Mouse (Mus musculus) CH12.LX (cell line): ENCODE data around the gene Srsf10. TPM values are rescaled to one million over a fixed set of nuclear protein-coding genes. Genes with fewer than 3 reads are reported as not detected.

Experiments
- DNase-seq: peaks from one replicate; pipeline ENCODE4 v3.0.0-alpha.2; 2013; ENCODE audit errors: extremely low read depth
- H3K27ac ChIP-seq: 2 replicates; pipeline ENCODE4 v1.5.1; 2012; ENCODE audit warnings: low read depth, mild to moderate bottlenecking, control low read depth, moderate library complexity; ENCODE audit not compliant: insufficient read depth
- H3K27me3 ChIP-seq: replicated peaks from 2 replicates; pipeline ENCODE3; 2012; ENCODE audit warnings: inconsistent platforms
- H3K36me3 ChIP-seq, 2 experiments: replicated peaks in 1 of 2; 2 replicates each; pipeline versions ENCODE3 to v1.6.1; 2012; ENCODE audit warnings: inconsistent platforms in 1 of 2, low read length in 1 of 2, mild to moderate bottlenecking in 1 of 2, mixed read lengths in 1 of 2, moderate library complexity in 1 of 2; ENCODE audit not compliant: control insufficient read depth in 1 of 2, insufficient read depth in 1 of 2
- H3K4me1 ChIP-seq, 2 experiments: 2 replicates each; pipeline ENCODE4 v1.6.1; 2012; ENCODE audit warnings: inconsistent platforms in 1 of 2, moderate library complexity in 1 of 2; ENCODE audit not compliant: insufficient read depth in 2 of 2, control insufficient read depth in 1 of 2
- H3K4me2 ChIP-seq: 2 replicates; pipeline ENCODE4 v1.6.1; 2012; ENCODE audit warnings: low read depth, mild to moderate bottlenecking, control low read depth; ENCODE audit not compliant: poor library complexity, insufficient read depth, severe bottlenecking
- H3K4me3 ChIP-seq, 3 experiments: fragments of 150-350 bp in 1 of 3; sonication (generic) in 1 of 3; replicated peaks in 1 of 3; 2 replicates each; pipeline versions ENCODE3 to v1.5.1; 2011 to 2012; ENCODE audit warnings: low read depth in 2 of 3, low read length in 2 of 3, mild to moderate bottlenecking in 2 of 3, moderate library complexity in 2 of 3, control low read depth in 1 of 3, improper control_type of control experiment in 1 of 3, inconsistent platforms in 1 of 3, mixed read lengths in 1 of 3; ENCODE audit not compliant: poor library complexity in 1 of 3
- H3K79me2 ChIP-seq: replicated peaks from 2 replicates; pipeline ENCODE4 v1.6.1; 2012; ENCODE audit warnings: mild to moderate bottlenecking, moderate library complexity; ENCODE audit not compliant: control insufficient read depth, poor library complexity, insufficient read depth, severe bottlenecking; ENCODE audit errors: extremely low read depth
- H3K9ac ChIP-seq: 2 replicates; pipeline ENCODE4 v1.6.1; 2012; ENCODE audit warnings: low read depth, mild to moderate bottlenecking, control low read depth, moderate library complexity; ENCODE audit not compliant: insufficient read depth
- H3K9me3 ChIP-seq: replicated peaks from 2 replicates; pipeline ENCODE3; 2012; ENCODE audit warnings: low read length, inconsistent platforms, mixed read lengths
- BHLHE40 ChIP-seq: IDR thresholded peaks from 2 replicates; pipeline ENCODE4 v1.6.1; 2011; ENCODE audit warnings: mild to moderate bottlenecking, low read depth, low read length, improper control_type of control experiment
- JUN ChIP-seq: IDR thresholded peaks from 2 replicates; pipeline ENCODE4 v1.6.1; 2011; ENCODE audit warnings: low read depth, mild to moderate bottlenecking, low read length, improper control_type of control experiment, moderate library complexity; ENCODE audit not compliant: insufficient read depth
- KAT2A ChIP-seq: IDR thresholded peaks from 2 replicates; pipeline ENCODE4 v1.6.1; 2012; ENCODE audit warnings: low read length, improper control_type of control experiment, inconsistent platforms; ENCODE audit not compliant: insufficient replicate concordance
- MAX ChIP-seq: IDR thresholded peaks from 2 replicates; pipeline ENCODE4 v1.6.1; 2011; ENCODE audit warnings: low read length, improper control_type of control experiment
- MAZ ChIP-seq: IDR thresholded peaks from 2 replicates; pipeline ENCODE4 v1.6.1; 2012; ENCODE audit warnings: low read depth, mild to moderate bottlenecking, inconsistent platforms, low read length, improper control_type of control experiment, moderate library complexity
- MYC ChIP-seq: IDR thresholded peaks from 2 replicates; pipeline ENCODE4 v1.6.1; 2011; ENCODE audit warnings: low read depth, mild to moderate bottlenecking, improper control_type of control experiment, low read length
- POLR2A ChIP-seq: IDR thresholded peaks from 2 replicates; pipeline ENCODE4 v1.6.1; 2011; ENCODE audit warnings: low read depth, mild to moderate bottlenecking, improper control_type of control experiment, low read length
- POLR2AphosphoS2 ChIP-seq: IDR thresholded peaks from 2 replicates; pipeline ENCODE4 v1.6.1; 2011; ENCODE audit warnings: low read depth, low read length, improper control_type of control experiment
- SIN3A ChIP-seq: IDR thresholded peaks from 2 replicates; pipeline ENCODE4 v1.6.1; 2012; ENCODE audit warnings: low read length, improper control_type of control experiment, inconsistent platforms
- SMC3 ChIP-seq: IDR thresholded peaks from 2 replicates; pipeline ENCODE4 v1.6.1; 2011; ENCODE audit warnings: low read depth, low read length, improper control_type of control experiment
- USF2 ChIP-seq: conservative IDR thresholded peaks from 2 replicates; pipeline ENCODE4 v1.6.1; 2011; ENCODE audit warnings: low read depth, low read length, improper control_type of control experiment
- ZC3H11A ChIP-seq: IDR thresholded peaks from 2 replicates; pipeline ENCODE4 v1.6.1; 2012; ENCODE audit warnings: low read depth, mild to moderate bottlenecking, inconsistent platforms, low read length, improper control_type of control experiment
- dilution Hi-C: fragments of 300-500 bp; cut with MboI; formaldehyde crosslinking; loops from 2 replicates; pipeline ENCODE4 v1.14.3; 2020; ENCODE audit warnings: low sequenced_read_pairs; ENCODE audit not compliant: extremely low pct_unique_long_range_greater_than_20kb, extremely low pct_ligation_motif_present
- in situ Hi-C: fragments of 300-500 bp; cut with MboI; formaldehyde crosslinking; loops from 3 replicates; pipeline ENCODE4 v1.14.3; 2019; ENCODE audit warnings: low sequenced_read_pairs, low pct_ligation_motif_present, low pct_unique_long_range_greater_than_20kb, mixed read lengths
- polyA plus RNA-seq: library from polyadenylated mRNA; unstranded; fragments of >175 nt; gene quantifications from 2 replicates; pipeline ENCODE4 v1.2.1, GENCODE M21; 2012; ENCODE audit warnings: low read depth; ENCODE audit not compliant: insufficient read length
- total RNA-seq, 2 experiments: library from RNA; depleted of rRNA; stranded (reverse); fragments of 300-350 nt in 1 of 2; fragments of >200 nt in 1 of 2; gene quantifications; 2 replicates each; pipeline ENCODE4 v1.2.3; 2012 to 2014

Gene Srsf10
- total and polyA plus RNA-seq, 3 experiments, result 85.7 to 291 (median 179) TPM

DNA sequence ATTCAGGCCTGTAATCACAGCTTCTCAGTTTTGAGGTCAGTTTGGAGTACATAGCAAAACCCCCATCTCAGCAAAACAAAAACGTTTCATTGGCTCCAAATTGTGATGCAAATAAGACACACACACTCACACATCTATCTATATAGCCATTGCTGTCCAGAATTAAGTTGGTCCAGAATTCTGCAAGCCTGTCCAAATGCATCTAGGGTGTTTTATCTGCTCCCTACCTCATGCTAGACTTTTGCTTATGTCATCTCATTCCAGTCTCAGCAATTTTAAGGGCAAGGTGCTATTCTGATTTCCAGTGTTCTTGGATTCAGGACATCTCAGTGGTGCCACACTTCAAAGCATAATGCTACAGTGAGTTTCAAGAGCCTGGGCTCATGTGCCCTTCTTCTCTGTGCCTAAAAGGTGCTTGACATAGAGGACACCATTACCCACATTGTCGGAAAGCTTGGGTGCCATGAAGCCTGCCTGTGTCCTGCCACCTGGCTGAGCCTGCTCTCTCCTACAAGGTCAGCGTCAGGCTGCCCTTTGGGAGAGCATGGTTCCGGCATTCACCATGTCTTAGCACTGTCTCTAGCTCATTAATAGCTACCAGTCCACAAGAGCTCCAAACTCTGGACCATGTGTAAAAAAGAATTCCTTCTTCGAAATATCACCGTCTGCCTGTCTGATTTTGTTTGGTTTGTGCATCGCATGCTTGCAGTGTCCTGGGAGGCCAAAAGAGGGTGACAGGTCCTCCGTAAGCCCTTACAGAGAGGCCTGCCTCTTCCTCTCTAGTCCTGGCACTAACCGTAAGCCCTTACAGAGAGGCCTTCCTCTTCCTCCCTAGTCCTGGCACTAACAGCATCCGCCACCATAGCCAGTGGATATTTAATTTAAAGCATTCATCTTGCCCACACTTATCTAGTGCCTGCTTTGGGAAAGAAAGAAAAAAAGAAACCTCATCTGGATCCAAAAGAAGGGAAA, 19.3 kb downstream of the Srsf10 start:
- DNase-seq, result no peak
- no peaks in the 10 kb centered on the region for H3K9me3 ChIP-seq
- no peak overlapping the region for H3K4me2 ChIP-seq
- dilution Hi-C loops, result no loop called here
- H3K79me2 ChIP-seq, result peaks cover 20% of the 10 kb centered on the region
- peaks cover 12 to 55% of the 10 kb centered on the region in 2 experiments for H3K4me1 ChIP-seq
- TF ChIP-seq ZC3H11A (no peak), MAZ (no peak), KAT2A (no peak), POLR2A (no peak), USF2 (no peak), JUN (no peak), POLR2AphosphoS2 (no peak), BHLHE40 (no peak)
- H3K27me3 ChIP-seq, result no peaks in the 10 kb centered on the region
- peak overlapping the region; percentile 79 for H3K9ac ChIP-seq
- in situ Hi-C loops, result no loop called here
- peaks cover 10 to 21% of the 10 kb centered on the region in 2 experiments for H3K36me3 ChIP-seq
- no peak overlapping the region for H3K4me3 ChIP-seq
- 0 out of 2 replicates have a peak overlapping the region, but pooled peaks have one; percentile 23 for H3K27ac ChIP-seq

- Histone ChIP-seq H3K9ac (0 out of 2 replicates have a peak overlapping the region, but pooled peaks have one; percentile 27), H3K4me1 (peaks cover 10 to 52% of the 10 kb centered on the region in 2 experiments), H3K4me3 (no peak overlapping the region), H3K27me3 (no peaks in the 10 kb centered on the region), H3K79me2 (peaks cover 17% of the 10 kb centered on the region), H3K9me3 (no peaks in the 10 kb centered on the region)
- no peak for DNase-seq
- in situ Hi-C loops, result no loop called here
- dilution Hi-C loops, result no loop called here
- TF ChIP-seq MAX (peak; percentile 47; the same call in 1 of the 2 replicates), SIN3A (no peak), SMC3 (no peak), MYC (0 out of 2 replicates have a peak, but pooled peaks have one; percentile 41)
- TF ChIP-seq, all 38 proteins: peak for 2
- Histone ChIP-seq H3K36me3 (peaks cover 7 to 16% of the 10 kb centered on the region in 2 experiments), H3K4me2 (peak overlapping the region; percentile 83), H3K27ac (peak overlapping the region; percentile 84)
Observed at GRCm38 (mm10) chr4:135875546-135875945, 20.0 kb downstream of the Srsf10 start.
